Mouse (Mus musculus) ES-Bruce4 (cell line): ENCODE results near the gene Nup205.

Experiments used
- CTCF ChIP-seq: IDR thresholded peaks from one replicate; pipeline ENCODE4 v1.8.1; 2011; ENCODE audit warnings: low read depth, low read length
- EP300 ChIP-seq: IDR thresholded peaks from 2 replicates; pipeline ENCODE4 v1.6.1; 2011; ENCODE audit warnings: low read depth, low read length; ENCODE audit not compliant: insufficient read depth

DNA sequence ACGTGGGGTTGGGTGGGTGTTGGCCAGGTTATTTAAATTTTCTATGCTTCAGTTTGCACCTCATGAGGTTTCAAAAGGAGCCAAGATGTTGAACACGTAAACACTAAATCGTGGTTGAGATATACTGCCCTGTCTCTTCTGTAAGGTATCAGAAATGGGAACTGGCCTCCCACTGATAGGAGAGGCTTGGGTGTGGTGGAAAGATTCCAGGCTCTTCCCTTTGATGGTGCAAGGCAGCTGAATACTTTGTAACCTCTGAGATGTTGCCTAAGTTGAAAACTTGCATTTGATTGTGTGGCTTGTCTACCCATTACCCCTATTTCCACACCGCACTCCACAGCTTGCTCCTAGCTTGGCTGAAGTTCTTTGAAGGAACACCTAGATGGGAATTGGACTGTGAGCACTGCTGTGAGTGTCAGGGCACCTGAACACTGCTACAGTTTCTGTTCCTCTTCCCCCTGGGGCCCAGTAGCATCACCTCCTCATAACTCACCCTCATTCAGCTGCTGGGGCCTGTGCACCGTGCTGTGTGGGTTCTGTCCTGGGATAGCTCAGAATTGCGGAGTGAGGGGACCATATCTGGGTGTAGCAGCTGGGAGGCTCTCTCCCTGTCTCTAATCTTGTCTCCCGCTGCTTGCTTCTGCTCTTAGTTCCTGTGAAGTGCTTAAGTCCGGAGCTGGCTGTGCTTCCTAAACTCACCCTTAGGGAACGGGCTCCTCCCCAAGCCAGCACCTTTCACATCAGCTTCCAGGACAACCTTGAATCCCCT lies 77.1 kb downstream of the Nup205 start:
- TF ChIP-seq CTCF (no peak), EP300 (no peak)
